Mouse (Mus musculus): ENCODE results near the gene Med8. TPM values are rescaled to one million over a fixed set of nuclear protein-coding genes. Genes with fewer than 3 reads are reported as not detected.

Gene Med8
- polyA plus RNA-seq, 1 experiment from 2014 or later, result 118 TPM

- Histone ChIP-seq H3K4me3 (no peak overlapping the region), H3K9me3 (no peaks in the 10 kb centered on the region), H3K36me3 (peaks cover 100% of the 10 kb centered on the region), H3K4me1 (replicated peaks) (no peaks in the 10 kb centered on the region), H3K27me3 (no peaks in the 10 kb centered on the region), H3K9ac (no peak overlapping the region), H3K27ac (no peak overlapping the region), H3K4me2 (no peak overlapping the region)
- WGBS, result 95% methylated on average over 8 of the region's 8 CpGs
- ATAC-seq (ENCODE audit: low FRiP score), result no peak
Measured at GRCm38 (mm10) chr4:118387316-118387715, 21.8 kb upstream of the Med8 start.

- no peak overlapping the region for H3K4me3 ChIP-seq
- no peaks in the 10 kb centered on the region for H3K9me3 ChIP-seq
- H3K4me2 ChIP-seq, result no peak overlapping the region
- H3K4me1 ChIP-seq (replicated peaks), result no peaks in the 10 kb centered on the region
- H3K27ac ChIP-seq, result no peak overlapping the region
- no peak for ATAC-seq (ENCODE audit: low FRiP score)
- H3K27me3 ChIP-seq, result no peaks in the 10 kb centered on the region
- no peak overlapping the region for H3K9ac ChIP-seq
- 92% methylated on average over 11 of the region's 11 CpGs for WGBS
- H3K36me3 ChIP-seq, result peaks cover 100% of the 10 kb centered on the region
Measured at GRCm38 (mm10) chr4:118390146-118390545, 19.0 kb upstream of the Med8 start.

DNA sequence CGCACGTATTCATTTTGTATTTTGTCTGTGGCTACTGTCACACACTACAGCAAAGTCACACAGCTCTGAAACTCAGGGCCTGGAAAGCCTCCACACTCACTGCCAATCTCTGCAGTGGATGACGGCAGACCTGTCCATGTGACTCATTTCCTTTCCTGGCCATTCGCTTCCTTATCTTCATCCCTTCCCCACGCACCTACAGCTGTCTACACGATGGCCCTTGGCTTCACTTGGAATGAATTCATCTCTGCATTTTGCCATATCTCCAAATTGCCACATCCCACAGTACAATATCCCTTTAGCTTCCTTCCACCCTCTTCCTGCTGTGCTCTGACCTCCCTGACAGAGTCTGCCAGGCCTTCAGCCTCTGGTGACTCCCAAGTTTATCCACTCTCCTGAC, 14.6 kb upstream of the Med8 start:
- no peak for ATAC-seq (ENCODE audit: low FRiP score)
- no peaks in the 10 kb centered on the region for H3K9me3 ChIP-seq
- no peaks in the 10 kb centered on the region for H3K27me3 ChIP-seq
- H3K4me1 ChIP-seq (replicated peaks), result no peaks in the 10 kb centered on the region
- H3K9ac ChIP-seq, result no peak overlapping the region
- 93% methylated on average over 6 of the region's 6 CpGs for WGBS
- no peak overlapping the region for H3K4me2 ChIP-seq
- H3K27ac ChIP-seq, result no peak overlapping the region
- H3K36me3 ChIP-seq, result peaks cover 100% of the 10 kb centered on the region
- no peak overlapping the region for H3K4me3 ChIP-seq

- 88% methylated on average over 4 of the region's 4 CpGs for WGBS
- Histone ChIP-seq H3K4me1 (replicated peaks) (no peaks in the 10 kb centered on the region), H3K4me3 (no peak overlapping the region), H3K27ac (no peak overlapping the region), H3K4me2 (no peak overlapping the region), H3K27me3 (no peaks in the 10 kb centered on the region), H3K9me3 (no peaks in the 10 kb centered on the region), H3K9ac (no peak overlapping the region), H3K36me3 (peaks cover 100% of the 10 kb centered on the region)
- ATAC-seq (ENCODE audit: low FRiP score), result no peak
Measured at GRCm38 (mm10) chr4:118395289-118395688, 13.8 kb upstream of the Med8 start.

GRCm38 (mm10) chr4:118396433-118396832, 12.7 kb upstream of the Med8 start:
- peaks cover 100% of the 10 kb centered on the region for H3K36me3 ChIP-seq
- H3K4me2 ChIP-seq, result no peak overlapping the region
- WGBS, result 87% methylated on average over 3 of the region's 3 CpGs
- no peak overlapping the region for H3K4me3 ChIP-seq
- no peaks in the 10 kb centered on the region for H3K9me3 ChIP-seq
- no peak overlapping the region for H3K27ac ChIP-seq
- ATAC-seq (ENCODE audit: low FRiP score), result no peak
- no peaks in the 10 kb centered on the region for H3K27me3 ChIP-seq
- H3K9ac ChIP-seq, result no peak overlapping the region
- no peaks in the 10 kb centered on the region for H3K4me1 ChIP-seq (replicated peaks)

DNA sequence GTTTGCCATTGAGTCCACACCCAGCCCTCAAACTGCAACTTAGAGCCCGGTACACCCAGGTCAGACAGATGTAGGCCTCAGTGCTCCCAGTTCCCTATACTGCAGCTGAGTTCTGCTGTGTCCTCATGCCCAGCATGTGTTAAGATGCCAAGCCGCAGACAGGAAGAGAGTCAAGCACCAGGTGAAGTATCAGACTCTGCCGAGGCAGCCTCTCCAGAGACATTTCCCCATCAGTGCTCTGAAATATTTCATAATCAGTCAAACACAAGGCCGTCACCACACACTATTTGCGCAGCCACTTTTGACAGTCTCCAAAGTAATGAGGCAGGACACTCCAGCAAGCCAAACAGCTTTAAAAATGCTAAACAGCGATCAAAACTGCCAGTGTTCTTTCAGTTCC, 10.7 kb upstream of the Med8 start:
- H3K9me3 ChIP-seq, result no peaks in the 10 kb centered on the region
- no peaks in the 10 kb centered on the region for H3K4me1 ChIP-seq (replicated peaks)
- no peak overlapping the region for H3K27ac ChIP-seq
- no peak overlapping the region for H3K9ac ChIP-seq
- H3K4me2 ChIP-seq, result no peak overlapping the region
- ATAC-seq (ENCODE audit: low FRiP score), result no peak
- peaks cover 100% of the 10 kb centered on the region for H3K36me3 ChIP-seq
- H3K4me3 ChIP-seq, result no peak overlapping the region
- no peaks in the 10 kb centered on the region for H3K27me3 ChIP-seq
- 95% methylated on average over 6 of the region's 6 CpGs for WGBS

DNA sequence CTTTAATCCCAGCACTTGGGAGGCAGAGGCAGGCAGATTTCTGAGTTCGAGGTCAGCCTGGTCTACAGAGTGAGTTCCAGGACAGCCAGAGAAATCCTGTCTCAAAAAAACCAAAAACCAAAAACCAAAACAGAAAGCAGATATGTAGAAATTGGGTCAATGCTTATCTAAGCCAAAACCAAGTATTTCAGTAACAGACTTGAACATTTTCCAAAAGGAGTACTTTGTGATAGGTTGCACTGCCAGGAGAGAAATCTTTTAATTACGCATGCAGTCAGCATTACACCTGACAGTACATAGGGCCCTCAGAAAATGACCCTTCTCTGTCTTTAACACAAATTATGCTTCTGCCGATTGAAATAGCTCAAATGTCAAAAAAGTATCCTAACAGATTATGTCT, 7.7 kb upstream of the Med8 start:
- H3K27me3 ChIP-seq, result no peaks in the 10 kb centered on the region
- H3K9ac ChIP-seq, result no peak overlapping the region
- 95% methylated on average over 3 of the region's 3 CpGs for WGBS
- H3K36me3 ChIP-seq, result peaks cover 87% of the 10 kb centered on the region
- no peaks in the 10 kb centered on the region for H3K4me1 ChIP-seq (replicated peaks)
- no peak overlapping the region for H3K4me2 ChIP-seq
- H3K27ac ChIP-seq, result no peak overlapping the region
- no peaks in the 10 kb centered on the region for H3K9me3 ChIP-seq
- ATAC-seq (ENCODE audit: low FRiP score), result no peak
- no peak overlapping the region for H3K4me3 ChIP-seq

DNA sequence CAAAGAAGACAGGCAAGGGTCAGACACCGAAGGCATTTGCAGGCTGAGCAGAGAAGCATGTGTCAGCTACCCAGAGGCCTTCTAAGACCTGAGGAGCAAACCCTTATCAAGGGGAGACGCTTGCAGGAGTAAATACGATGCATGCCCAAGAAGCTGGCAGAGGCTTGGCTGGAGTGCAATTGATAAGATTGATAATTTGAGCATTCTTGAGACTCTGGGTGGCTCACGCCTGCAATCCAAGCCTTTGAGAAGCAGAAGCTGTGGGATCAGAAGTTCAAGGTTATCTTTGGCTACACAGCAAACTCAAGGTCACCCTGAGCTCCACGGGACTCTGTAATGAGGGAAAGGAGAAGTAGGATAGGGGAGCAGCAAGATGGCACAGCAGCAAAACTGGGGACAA, 7.2 kb upstream of the Med8 start:
- Histone ChIP-seq H3K36me3 (peaks cover 82% of the 10 kb centered on the region), H3K4me3 (no peak overlapping the region), H3K4me1 (replicated peaks) (no peaks in the 10 kb centered on the region), H3K4me2 (no peak overlapping the region), H3K27ac (no peak overlapping the region), H3K27me3 (no peaks in the 10 kb centered on the region), H3K9me3 (no peaks in the 10 kb centered on the region), H3K9ac (no peak overlapping the region)
- no peak for ATAC-seq (ENCODE audit: low FRiP score)
- 93% methylated on average over 5 of the region's 5 CpGs for WGBS

GRCm38 (mm10) chr4:118402701-118403100, 6.4 kb upstream of the Med8 start:
- Histone ChIP-seq H3K36me3 (peaks cover 74% of the 10 kb centered on the region), H3K27ac (no peak overlapping the region), H3K27me3 (no peaks in the 10 kb centered on the region), H3K4me1 (replicated peaks) (peaks cover 4% of the 10 kb centered on the region), H3K4me2 (no peak overlapping the region), H3K9me3 (no peaks in the 10 kb centered on the region), H3K4me3 (no peak overlapping the region), H3K9ac (no peak overlapping the region)
- 91% methylated on average over 12 of the region's 12 CpGs for WGBS
- no peak for ATAC-seq (ENCODE audit: low FRiP score)

GRCm38 (mm10) chr4:118410871-118411270, 1.7 kb downstream of the Med8 start:
- Histone ChIP-seq H3K27ac (no peak overlapping the region), H3K36me3 (peaks cover 50% of the 10 kb centered on the region)

DNA sequence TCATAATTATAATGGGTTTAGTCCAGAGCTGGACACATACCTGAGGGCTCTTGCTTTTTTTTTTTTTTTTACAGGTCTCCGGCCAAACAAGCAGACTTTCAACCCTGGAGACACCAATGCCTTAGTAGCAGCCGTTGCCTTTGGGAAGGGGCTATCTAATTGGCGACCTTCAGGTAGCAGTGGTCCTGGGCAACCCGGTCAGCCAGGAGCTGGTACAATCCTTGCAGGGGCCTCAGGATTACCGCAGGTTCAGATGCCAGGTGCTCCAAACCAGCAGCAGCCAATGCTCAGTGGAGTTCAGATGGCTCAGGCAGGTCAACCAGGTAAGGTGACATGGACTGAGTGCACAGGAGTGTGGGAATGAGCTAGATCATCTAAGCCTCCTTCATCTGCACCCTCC, 4.4 kb downstream of the Med8 start:
- H3K4me1 ChIP-seq (replicated peaks), result peaks cover 13% of the 10 kb centered on the region
- no peak overlapping the region for H3K27ac ChIP-seq
- no peaks in the 10 kb centered on the region for H3K27me3 ChIP-seq
- 97% methylated on average over 5 of the region's 5 CpGs for WGBS
- H3K4me2 ChIP-seq, result no peak overlapping the region
- no peak for ATAC-seq (ENCODE audit: low FRiP score)
- no peak overlapping the region for H3K9ac ChIP-seq
- H3K4me3 ChIP-seq, result no peak overlapping the region
- no peaks in the 10 kb centered on the region for H3K9me3 ChIP-seq
- peaks cover 73% of the 10 kb centered on the region for H3K36me3 ChIP-seq

More at GRCm38 (mm10) chr4:118410871-118411270, 1.7 kb downstream of the Med8 start:
- H3K4me3 ChIP-seq, result no peak overlapping the region
- peaks cover 25% of the 10 kb centered on the region for H3K4me1 ChIP-seq (replicated peaks)
- H3K4me2 ChIP-seq, result no peak overlapping the region
- H3K9me3 ChIP-seq, result no peaks in the 10 kb centered on the region
- 94% methylated on average over 5 of the region's 5 CpGs for WGBS
- no peak for ATAC-seq (ENCODE audit: low FRiP score)
- no peaks in the 10 kb centered on the region for H3K27me3 ChIP-seq
- H3K9ac ChIP-seq, result no peak overlapping the region

DNA sequence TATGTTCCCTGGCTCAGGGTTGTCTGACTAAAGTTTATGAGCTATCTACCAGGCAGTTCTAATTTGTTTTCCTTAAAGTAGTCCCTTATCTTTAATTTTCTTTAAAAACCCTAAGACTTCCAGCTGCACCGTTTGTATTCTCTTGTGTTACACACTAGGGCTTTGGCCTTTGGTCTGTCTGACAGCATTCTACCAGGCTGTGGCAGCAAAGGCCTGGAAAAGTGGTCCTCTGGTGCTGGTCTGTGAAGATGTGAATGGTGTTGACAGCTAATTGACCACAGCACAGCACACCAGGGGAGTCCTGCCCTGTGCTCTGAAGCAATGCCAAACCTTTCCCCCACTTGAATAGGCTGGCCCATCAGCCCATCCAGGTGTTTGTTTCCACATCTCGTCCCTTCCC, 6.6 kb downstream of the Med8 start:
- Histone ChIP-seq H3K4me2 (no peak overlapping the region), H3K9ac (no peak overlapping the region), H3K4me3 (no peak overlapping the region), H3K36me3 (peaks cover 95% of the 10 kb centered on the region), H3K9me3 (no peaks in the 10 kb centered on the region), H3K27ac (no peak overlapping the region), H3K4me1 (replicated peaks) (no peaks in the 10 kb centered on the region), H3K27me3 (no peaks in the 10 kb centered on the region)
- ATAC-seq (ENCODE audit: low FRiP score), result no peak
- 88% methylated on average over 2 of the region's 2 CpGs for WGBS

GRCm38 (mm10) chr4:118416329-118416728, 7.2 kb downstream of the Med8 start:
- Histone ChIP-seq H3K4me3 (no peak overlapping the region), H3K9me3 (no peaks in the 10 kb centered on the region), H3K27ac (no peak overlapping the region), H3K4me1 (replicated peaks) (no peaks in the 10 kb centered on the region), H3K4me2 (no peak overlapping the region), H3K27me3 (no peaks in the 10 kb centered on the region), H3K9ac (no peak overlapping the region), H3K36me3 (peaks cover 98% of the 10 kb centered on the region)
- 91% methylated on average over 5 of the region's 5 CpGs for WGBS
- ATAC-seq (ENCODE audit: low FRiP score), result no peak

Data from hindbrain, embryonic 13.5 days (tissue).